Mouse (Mus musculus): ENCODE measurements at regions not wholly inside any gene's neighbourhood (a gene's known extent, or its start where the extent isn't known, plus 50 kb on each side); places are given as distances from the start of the nearest gene placed in this dataset.

- in situ Hi-C loops (cut with MboI; ENCODE audit: unreplicated experiment in 2 of 2), result no loop called here
Observed at GRCm38 (mm10) chr13:5757176-5757575, 104.1 kb upstream of the Klf6 start.

- in situ Hi-C loops (cut with MboI; ENCODE audit: unreplicated experiment in 2 of 2), result no loop called here
Observed at GRCm38 (mm10) chr13:5757963-5758362, 103.3 kb upstream of the Klf6 start.

- in situ Hi-C loops (cut with MboI; ENCODE audit: unreplicated experiment in 2 of 2), result no loop called here
Observed at GRCm38 (mm10) chr13:5760030-5760429, 101.3 kb upstream of the Klf6 start.

GRCm38 (mm10) chr13:5766394-5766793, 94.9 kb upstream of the Klf6 start:
- in situ Hi-C loops (cut with MboI; ENCODE audit: unreplicated experiment in 2 of 2), result loop anchor here in 1 of 2 experiments (5.0 kb wide), 1 partner anchor 34 kb away; no protein-coding TSS in a partner anchor

- in situ Hi-C loops (cut with MboI; ENCODE audit: unreplicated experiment in 2 of 2), result loop anchor here in 1 of 2 experiments (5.0 kb wide), 1 partner anchor 35 kb away; no protein-coding TSS in a partner anchor
Observed at GRCm38 (mm10) chr13:5767202-5767601, 94.1 kb upstream of the Klf6 start.

GRCm38 (mm10) chr13:5768699-5769098, 92.6 kb upstream of the Klf6 start:
- in situ Hi-C loops (cut with MboI; ENCODE audit: unreplicated experiment in 2 of 2), result loop anchor here in 1 of 2 experiments (5.0 kb wide), 1 partner anchor 36 kb away; no protein-coding TSS in a partner anchor

- in situ Hi-C loops (cut with MboI; ENCODE audit: unreplicated experiment in 2 of 2), result loop anchor here in 1 of 2 experiments (5.0 kb wide), 1 partner anchor 37 kb away; no protein-coding TSS in a partner anchor
Observed at GRCm38 (mm10) chr13:5769283-5770260, 91.7 kb upstream of the Klf6 start.

- in situ Hi-C loops (cut with MboI; ENCODE audit: unreplicated experiment in 2 of 2), result no loop called here
Observed at GRCm38 (mm10) chr13:5773811-5774210, 87.5 kb upstream of the Klf6 start.

GRCm38 (mm10) chr13:5778443-5779171, 82.7 kb upstream of the Klf6 start:
- in situ Hi-C loops (cut with MboI; ENCODE audit: unreplicated experiment in 2 of 2), result no loop called here

- in situ Hi-C loops (cut with MboI; ENCODE audit: unreplicated experiment in 2 of 2), result no loop called here
Observed at GRCm38 (mm10) chr13:5779410-5779809, 81.9 kb upstream of the Klf6 start.

- in situ Hi-C loops (cut with MboI; ENCODE audit: unreplicated experiment in 2 of 2), result no loop called here
Observed at GRCm38 (mm10) chr13:5782540-5782939, 78.7 kb upstream of the Klf6 start.

GRCm38 (mm10) chr13:5787114-5787513, 74.2 kb upstream of the Klf6 start:
- in situ Hi-C loops (cut with MboI; ENCODE audit: unreplicated experiment in 2 of 2), result no loop called here

- in situ Hi-C loops (cut with MboI; ENCODE audit: unreplicated experiment in 2 of 2), result no loop called here
Observed at GRCm38 (mm10) chr13:5789302-5789701, 72.0 kb upstream of the Klf6 start.

- in situ Hi-C loops (cut with MboI; ENCODE audit: unreplicated experiment in 2 of 2), result loop anchor here (5.0 to 10.0 kb wide), 3 partner anchors 45 to 87 kb away; no protein-coding TSS in a partner anchor
Observed at GRCm38 (mm10) chr13:5802079-5802478, 59.2 kb upstream of the Klf6 start.

GRCm38 (mm10) chr13:5802826-5803225, 58.5 kb upstream of the Klf6 start:
- in situ Hi-C loops (cut with MboI; ENCODE audit: unreplicated experiment in 2 of 2), result loop anchor here (5.0 to 10.0 kb wide), 3 partner anchors 44 to 88 kb away; no protein-coding TSS in a partner anchor

- in situ Hi-C loops (cut with MboI; ENCODE audit: unreplicated experiment in 2 of 2), result loop anchor here (5.0 to 10.0 kb wide), 3 partner anchors 44 to 89 kb away; no protein-coding TSS in a partner anchor
Observed at GRCm38 (mm10) chr13:5803540-5804380, 57.5 kb upstream of the Klf6 start.

- in situ Hi-C loops (cut with MboI; ENCODE audit: unreplicated experiment in 2 of 2), result loop anchor here (5.0 to 10.0 kb wide), 3 partner anchors 43 to 90 kb away; no protein-coding TSS in a partner anchor
Observed at GRCm38 (mm10) chr13:5804381-5804941, 56.8 kb upstream of the Klf6 start.

GRCm38 (mm10) chr13:5808380-5808779, 52.9 kb upstream of the Klf6 start:
- in situ Hi-C loops (cut with MboI; ENCODE audit: unreplicated experiment in 2 of 2), result loop anchor here in 1 of 2 experiments (10.0 kb wide), 1 partner anchor 94 kb away; no protein-coding TSS in a partner anchor

All from v-Abl transformed pro-B cells (cell line).